Mouse (Mus musculus): ENCODE results near the gene Mrpl55. TPM values are rescaled to one million over a fixed set of nuclear protein-coding genes. Genes with fewer than 3 reads are reported as not detected.

The Mrpl55 gene
- polyA plus RNA-seq, 1 experiment = 62.4 TPM

- DNase-seq (ENCODE audit: low read depth) = no peak
Observed at GRCm38 (mm10) chr11:59226787-59227603, 24.7 kb downstream of the Mrpl55 start.

GRCm38 (mm10) chr11:59227604-59228121 lies 25.4 kb downstream of the Mrpl55 start:
- no peak for DNase-seq (ENCODE audit: low read depth)

- DNase-seq (ENCODE audit: low read depth) = no peak
Observed at GRCm38 (mm10) chr11:59228122-59228953, 26.1 kb downstream of the Mrpl55 start, which contains the start of gene Arf1. Gene Arf1 (minus strand): TSS chr11:59228270.

GRCm38 (mm10) chr11:59230144-59230760 lies 28.0 kb downstream of the Mrpl55 start:
- DNase-seq (ENCODE audit: low read depth) = no peak

GRCm38 (mm10) chr11:59232797-59233196 lies 30.5 kb downstream of the Mrpl55 start:
- no peak for DNase-seq (ENCODE audit: low read depth)

GRCm38 (mm10) chr11:59238525-59239427 lies 36.5 kb downstream of the Mrpl55 start:
- DNase-seq (ENCODE audit: low read depth) = no peak

GRCm38 (mm10) chr11:59239428-59239785 lies 37.1 kb downstream of the Mrpl55 start:
- DNase-seq (ENCODE audit: low read depth) = no peak

GRCm38 (mm10) chr11:59239796-59240195 lies 37.5 kb downstream of the Mrpl55 start:
- no peak for DNase-seq (ENCODE audit: low read depth)

GRCm38 (mm10) chr11:59241841-59242240 lies 39.6 kb downstream of the Mrpl55 start:
- DNase-seq (ENCODE audit: low read depth) = no peak

GRCm38 (mm10) chr11:59243856-59244255 lies 41.6 kb downstream of the Mrpl55 start:
- DNase-seq (ENCODE audit: low read depth) = no peak

GRCm38 (mm10) chr11:59248101-59248500 lies 45.8 kb downstream of the Mrpl55 start:
- DNase-seq (ENCODE audit: low read depth) = no peak

Other genes starting within 250 kb of the Mrpl55 start
- gene Hist3h2a, start 247.8 kb upstream of the Mrpl55 start, polyA plus RNA-seq (2012; rRNA removed) = 20.3 and 21.6 TPM in 2 replicates
- 0.39 and 1.3 TPM in 2 replicates for gene Trim17, start 247.8 kb upstream of the Mrpl55 start, polyA plus RNA-seq (2012; rRNA removed)
- gene Trim11, start 224.4 kb upstream of the Mrpl55 start, polyA plus RNA-seq (2012; rRNA removed) = 22.6 and 25.2 TPM in 2 replicates
- 0.37 and 0.70 TPM in 2 replicates for gene Obscn, start 66.1 kb upstream of the Mrpl55 start, polyA plus RNA-seq (2012; rRNA removed)
- gene Iba57, start 38.7 kb upstream of the Mrpl55 start, polyA plus RNA-seq (2012; rRNA removed) = 4.0 and 4.2 TPM in 2 replicates
- 2.8 and 4.4 TPM in 2 replicates for gene Gjc2, start 19.3 kb upstream of the Mrpl55 start, polyA plus RNA-seq (2012; rRNA removed)
- 132 and 184 TPM in 2 replicates for gene Guk1, start 10.3 kb upstream of the Mrpl55 start, polyA plus RNA-seq (2012; rRNA removed)
- 29.8 and 33.8 TPM in 2 replicates for gene 2310033P09Rik, start 5.8 kb downstream of the Mrpl55 start, polyA plus RNA-seq (2012; rRNA removed)
- 639 and 653 TPM in 2 replicates for gene Arf1, start 25.8 kb downstream of the Mrpl55 start, polyA plus RNA-seq (2012; rRNA removed)
- gene Wnt3a, start 88.3 kb downstream of the Mrpl55 start, polyA plus RNA-seq (2012; rRNA removed) = 0.14 and 0.20 TPM in 2 replicates
- 6.5 and 7.5 TPM in 2 replicates for gene Wnt9a, start 104.4 kb downstream of the Mrpl55 start, polyA plus RNA-seq (2012; rRNA removed)
- not detected in 2 replicates for gene Prss38, start 173.2 kb downstream of the Mrpl55 start, polyA plus RNA-seq (2012; rRNA removed)
- 4.4 and 4.6 TPM in 2 replicates for gene Jmjd4, start 247.6 kb downstream of the Mrpl55 start, polyA plus RNA-seq (2012; rRNA removed)
- 67.1 and 68.1 TPM in 2 replicates for gene Snap47, start 248.7 kb downstream of the Mrpl55 start, polyA plus RNA-seq (2012; rRNA removed)

All from gonadal fat pad, adult 2 months (tissue).